Mouse (Mus musculus): Measurements from ENCODE around the gene Ap5m1. TPM values are rescaled to one million over a fixed set of nuclear protein-coding genes. Genes with fewer than 3 reads are reported as not detected.

The Ap5m1 gene
- total and polyA plus RNA-seq, 3 experiments, result 13.7 to 15.1 TPM; not detected in 1

GRCm38 (mm10) chr14:49140756-49141155 lies 74.9 kb downstream of the Ap5m1 start:
- Histone ChIP-seq H3K36me3 (ENCODE audit: control insufficient read depth in 1 of 2, insufficient read depth in 2 of 2, low read length in 2 of 2) (no peaks in the 10 kb centered on the region), H3K9me3 (replicated peaks; ENCODE audit: insufficient read depth, low read length) (no peaks in the 10 kb centered on the region), H3K27ac (ENCODE audit: control insufficient read depth, low read depth, low read length) (no peak overlapping the region), H3K4me3 (ENCODE audit: control insufficient read depth in 1 of 2, insufficient read depth in 1 of 2, low read depth in 2 of 2, low read length in 2 of 2) (no peak overlapping the region), H3K79me2 (ENCODE audit: control insufficient read depth, insufficient read depth, low read length, poor library complexity) (no peaks in the 10 kb centered on the region), H3K4me1 (ENCODE audit: control insufficient read depth in 1 of 2, insufficient read depth in 2 of 2, low read length in 2 of 2) (no peaks in the 10 kb centered on the region), H3K27me3 (ENCODE audit: control insufficient read depth in 1 of 2, insufficient read depth in 2 of 2, low read length in 2 of 2) (no peaks in the 10 kb centered on the region; a peak in 1 of 4 replicates), H3K9ac (ENCODE audit: control insufficient read depth, low read depth, low read length, poor library complexity, severe bottlenecking) (no peak overlapping the region)
- DNase-seq (ENCODE audit: low read depth, low spot score), result peak; percentile 11
- TF ChIP-seq GATA1 (IDR thresholded peaks at IDR 0.05; ENCODE audit: low read depth, low read length) (no peak), SIN3A (IDR thresholded peaks at IDR 0.05; ENCODE audit: low read length) (no peak), USF1 (IDR thresholded peaks at IDR 0.05; ENCODE audit: low read depth, low read length) (no peak), POLR2AphosphoS5 (IDR thresholded peaks at IDR 0.05; ENCODE audit: borderline replicate concordance, low read depth, low read length) (no peak), HCFC1 (IDR thresholded peaks at IDR 0.05; ENCODE audit: low read depth, low read length) (no peak), MYC (IDR thresholded peaks at IDR 0.05; ENCODE audit: low read depth, low read length) (no peak), ZKSCAN1 (IDR thresholded peaks at IDR 0.05; ENCODE audit: low read depth, low read length) (no peak), SMC3 (IDR thresholded peaks at IDR 0.05; ENCODE audit: low read depth, low read length) (no peak), JUND (IDR thresholded peaks at IDR 0.05; ENCODE audit: low read depth, low read length) (no peak)

Other genes with a start within 250 kb of the Ap5m1 start
- gene Exoc5, start 556 bp downstream of the Ap5m1 start, total RNA-seq (2012; rRNA removed), result 33.3 and 34.9 TPM in 2 replicates
- gene Exoc5, start 556 bp downstream of the Ap5m1 start, polyA plus RNA-seq (2012; ENCODE audit: insufficient read depth in 1 of 2, insufficient read length in 2 of 2, low read depth in 1 of 2, low replicate concordance in 2 of 2, missing spikeins in 1 of 2), result 10 to 100 TPM; 23.0 to 56.4 TPM
- 15.9 and 16.4 TPM in 2 replicates for gene Naa30, start 106.1 kb downstream of the Ap5m1 start, total RNA-seq (2012; rRNA removed)
- gene Naa30, start 106.1 kb downstream of the Ap5m1 start, polyA plus RNA-seq (2012; ENCODE audit: insufficient read depth in 1 of 2, insufficient read length in 2 of 2, low read depth in 1 of 2, low replicate concordance in 2 of 2, missing spikeins in 1 of 2), result 10 to 100 TPM; 18.7 to 32.6 TPM
- not detected in 2 replicates for gene ccdc198, start 179.4 kb downstream of the Ap5m1 start, total RNA-seq (2012; rRNA removed)
- not detected for gene ccdc198, start 179.4 kb downstream of the Ap5m1 start, polyA plus RNA-seq (2012; ENCODE audit: insufficient read depth in 1 of 2, insufficient read length in 2 of 2, low read depth in 1 of 2, low replicate concordance in 2 of 2, missing spikeins in 1 of 2)